8 mouse cellular contexts compared by ENCODE assay signal in the genomic region with DNA sequence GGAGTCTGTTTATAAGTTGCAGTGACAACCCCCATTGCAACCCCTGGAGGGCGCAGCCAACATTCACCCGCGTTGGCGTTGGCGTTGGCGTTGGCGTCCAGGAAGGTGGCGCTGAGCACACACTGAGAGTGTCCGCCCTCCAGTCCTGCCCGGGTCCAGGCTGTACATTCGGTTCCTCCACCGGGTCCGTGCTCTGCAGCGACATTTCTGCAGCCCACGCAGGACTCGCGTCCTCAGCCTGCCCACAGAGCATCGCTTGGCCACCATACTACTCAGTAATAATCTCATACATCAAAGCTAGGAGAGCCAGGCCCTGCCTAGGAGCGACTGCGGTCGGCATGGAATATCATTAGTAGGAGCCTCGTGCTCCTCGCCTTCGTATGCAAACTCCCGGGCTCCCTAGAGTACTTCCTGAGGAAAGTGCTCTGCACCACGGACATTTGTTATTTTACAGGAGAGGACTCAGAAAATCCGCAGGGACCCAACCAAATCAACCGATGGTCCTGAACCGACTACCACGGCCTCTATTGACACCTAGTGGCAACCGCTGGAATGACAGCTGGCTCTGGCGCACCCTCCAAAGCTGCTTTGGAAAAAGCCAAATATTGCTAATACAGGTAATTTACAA. TPM values are rescaled to one million over a fixed set of nuclear protein-coding genes. Genes with fewer than 3 reads are reported as not detected.
DNase-seq lines count a peak whose midpoint lies in the region; ATAC-seq and TF ChIP-seq lines count a peak whose summit lies in the region.

No protein-coding gene starts in this region.

- H3K4me3 ChIP-seq in ES-Bruce4 (ENCODE audit: low read depth, low read length) = peak overlapping the region; percentile 73
- peak overlapping the region; percentile 55 for H3K4me3 ChIP-seq in heart, embryonic 12.5 days
- H3K4me3 ChIP-seq in liver, embryonic 13.5 days (replicated peaks) = peak overlapping the region; percentile 56
- H3K4me3 ChIP-seq in stomach, postnatal 0 days (ENCODE audit: low read depth, low read length) = peak overlapping the region; percentile 41

- H3K9me3 ChIP-seq in ES-Bruce4 (replicated peaks; ENCODE audit: control insufficient read depth, insufficient read depth, low read length, poor library complexity, severe bottlenecking) = no peaks in the 10 kb centered on the region
- no peaks in the 10 kb centered on the region for H3K9me3 ChIP-seq in heart, embryonic 12.5 days (replicated peaks)
- H3K9me3 ChIP-seq in liver, embryonic 13.5 days (replicated peaks) = no peaks in the 10 kb centered on the region
- no peaks in the 10 kb centered on the region for H3K9me3 ChIP-seq in stomach, postnatal 0 days (ENCODE audit: control insufficient read depth, low read length)

- peak; percentile 90 for DNase-seq in brain, embryonic 14.5 days (ENCODE audit: low read depth)
- peak; percentile 89 for DNase-seq in kidney, postnatal 10 days
- DNase-seq in liver, embryonic 13.5 days = peak; percentile 40
- peak; percentile 39 to 59 for DNase-seq in natural killer cell, adult 2 months (ENCODE audit: low spot score in 2 of 2)
- DNase-seq in stomach, postnatal 0 days (ENCODE audit: low spot score) = peak; percentile 75

- peak; percentile 75; the same call in 1 of the 2 replicates for ATAC-seq in erythroblast, adult 5-6 weeks (replicated peaks; ENCODE audit: low FRiP score, poor library complexity, severe bottlenecking)
- ATAC-seq in heart, embryonic 12.5 days (ENCODE audit: insufficient number of reproducible peaks, low FRiP score) = peak; percentile 52; the same call in 1 of the 2 replicates
- ATAC-seq in liver, embryonic 13.5 days (ENCODE audit: low read depth) = peak; percentile 80
- ATAC-seq in stomach, postnatal 0 days (ENCODE audit: low FRiP score, low TSS enrichment) = peak; percentile 86

- TF ChIP-seq EP300 in ES-Bruce4 (IDR thresholded peaks at IDR 0.05; ENCODE audit: insufficient read depth, low read depth, low read length) = 0 out of 2 replicates have a peak, but pooled peaks have one; percentile 31
- TF ChIP-seq EP300 in stomach, postnatal 0 days (optimal IDR thresholded peaks at IDR 0.05) = no peak

- peak overlapping the region; percentile 41 for H3K9ac ChIP-seq in ES-Bruce4 (ENCODE audit: low read depth, poor library complexity, severe bottlenecking)
- peak overlapping the region; percentile 66 for H3K9ac ChIP-seq in heart, embryonic 12.5 days
- H3K9ac ChIP-seq in liver, embryonic 13.5 days = peak overlapping the region; percentile 48; the same call in 1 of the 2 replicates
- H3K9ac ChIP-seq in stomach, postnatal 0 days (ENCODE audit: low read length) = peak overlapping the region; percentile 48; the same call in 1 of the 2 replicates

- no peaks in the 10 kb centered on the region for H3K4me1 ChIP-seq in ES-Bruce4 (ENCODE audit: control insufficient read depth, insufficient read depth, low read length)
- no peaks in the 10 kb centered on the region; the same call in 1 of the 2 replicates for H3K4me1 ChIP-seq in heart, embryonic 12.5 days (replicated peaks)
- H3K4me1 ChIP-seq in liver, embryonic 13.5 days (replicated peaks) = no peaks in the 10 kb centered on the region
- H3K4me1 ChIP-seq in stomach, postnatal 0 days (replicated peaks; ENCODE audit: control insufficient read depth, insufficient read depth) = no peaks in the 10 kb centered on the region; the same call in 1 of the 2 replicates

- H3K4me2 ChIP-seq in heart, embryonic 12.5 days = peak overlapping the region; percentile 91
- H3K4me2 ChIP-seq in liver, embryonic 13.5 days = peak overlapping the region; percentile 79
- H3K4me2 ChIP-seq in stomach, postnatal 0 days (replicated peaks; ENCODE audit: low read depth) = peak overlapping the region; percentile 69

- peak; percentile 78 for TF ChIP-seq CTCF in ES-Bruce4 (IDR thresholded peaks at IDR 0.05; ENCODE audit: low read depth, low read length)
- TF ChIP-seq CTCF in brain, embryonic 14.5 days (IDR thresholded peaks at IDR 0.05; ENCODE audit: borderline replicate concordance, extremely low read depth, insufficient read depth, insufficient read length) = peak; percentile 97
- TF ChIP-seq CTCF in stomach, postnatal 0 days (IDR thresholded peaks at IDR 0.05; ENCODE audit: low read depth) = peak; percentile 86

- WGBS in heart, embryonic 12.5 days = under 1% methylated on average over 32 of the region's 32 CpGs
- under 1% methylated on average over 32 of the region's 32 CpGs for WGBS in liver, embryonic 13.5 days (ENCODE audit: insufficient replicate concordance)
- WGBS in stomach, postnatal 0 days = under 1% methylated on average over 32 of the region's 32 CpGs

- no peak for TF ChIP-seq POLR2A in ES-Bruce4 (IDR thresholded peaks at IDR 0.05; ENCODE audit: insufficient read depth, low read length)
- no peak for TF ChIP-seq POLR2A in brain, embryonic 14.5 days (IDR thresholded peaks at IDR 0.05; ENCODE audit: borderline replicate concordance, extremely low read depth, insufficient read depth, insufficient read length, poor library complexity, severe bottlenecking)

- no peaks in the 10 kb centered on the region for H3K27me3 ChIP-seq in ES-Bruce4 (ENCODE audit: control insufficient read depth, insufficient read depth, low read length, poor library complexity, severe bottlenecking)
- peaks cover 18% of the 10 kb centered on the region for H3K27me3 ChIP-seq in heart, embryonic 12.5 days (replicated peaks)
- peaks cover 2% of the 10 kb centered on the region; the same call in 1 of the 2 replicates for H3K27me3 ChIP-seq in liver, embryonic 13.5 days
- H3K27me3 ChIP-seq in stomach, postnatal 0 days (ENCODE audit: control insufficient read depth, insufficient read depth, low read length) = no peaks in the 10 kb centered on the region

- H3K36me3 ChIP-seq in ES-Bruce4 (ENCODE audit: control insufficient read depth, insufficient read depth, low read length, poor library complexity, severe bottlenecking) = no peaks in the 10 kb centered on the region
- no peaks in the 10 kb centered on the region for H3K36me3 ChIP-seq in heart, embryonic 12.5 days
- no peaks in the 10 kb centered on the region for H3K36me3 ChIP-seq in liver, embryonic 13.5 days
- no peaks in the 10 kb centered on the region for H3K36me3 ChIP-seq in stomach, postnatal 0 days (ENCODE audit: control insufficient read depth, insufficient read depth, low read length)

- no peak overlapping the region for H3K27ac ChIP-seq in ES-Bruce4 (ENCODE audit: insufficient read depth, low read length)
- no peak overlapping the region for H3K27ac ChIP-seq in heart, embryonic 12.5 days (ENCODE audit: poor library complexity, severe bottlenecking)
- H3K27ac ChIP-seq in liver, embryonic 13.5 days = no peak overlapping the region
- no peak overlapping the region for H3K27ac ChIP-seq in stomach, postnatal 0 days (replicated peaks)

RNA-seq across cellular contexts. Expression of a gene that starts 40.4 kb away (rescaled TPM):
- 0.43 and 0.65 TPM in 2 replicates for polyA plus RNA-seq in ES-Bruce4 (2011; ENCODE audit: insufficient read depth, insufficient read length, low read depth, missing spikeins)
- 2.2 and 2.4 TPM in 2 replicates for polyA plus RNA-seq in brain, embryonic 14.5 days (2012; rRNA removed)
- 0.63 TPM in 1 of 2 replicates, not detected in the other for total RNA-seq in erythroblast, adult 5-6 weeks (2015; ENCODE audit: low replicate concordance)
- total RNA-seq in erythroblast, adult 5-6 weeks (2017; ENCODE audit: low replicate concordance) = 4.0 TPM in 1 of 2 replicates, not detected in the other
- 0.59 and 0.65 TPM in 2 replicates for polyA plus RNA-seq in heart, embryonic 12.5 days (2016; fragmentation: Nextera tagmentation; extraction: Ambion mirVana)
- polyA plus RNA-seq in liver, embryonic 13.5 days (2015; fragmentation: Nextera tagmentation; extraction: Ambion mirVana) = 0.37 and 0.58 TPM in 2 replicates
- polyA plus RNA-seq in stomach, postnatal 0 days (2015; fragmentation: Nextera tagmentation; extraction: Ambion mirVana) = 4.8 and 5.1 TPM in 2 replicates

Comparison
In these comparisons a context has a peak if more than half of its experiments do, and no peak if none do; other contexts are left out.
1. DNase-seq: peak in every context shown above with its lines; median percentile 90 in brain, embryonic 14.5 days; 89 in kidney, postnatal 10 days; 75 in stomach, postnatal 0 days; 49 in natural killer cell, adult 2 months; 40 in liver, embryonic 13.5 days.